Comparison of ENCODE assay signal across 15 mouse cellular contexts in genomic region chr7:36504010-36504875, GRCm38 (mm10).
DNase-seq lines count a peak whose midpoint lies in the region; ATAC-seq and TF ChIP-seq lines count a peak whose summit lies in the region.
"Had no signal": no experiment of that assay in that cellular context is flagged by ENCODE, and none has a peak within 500 bp of the region (broad histone marks: within the 10 kb centered on the region; RNA-seq: fewer than 3 reads in every experiment).

No protein-coding gene starts in this region.

- no peaks in the 10 kb centered on the region for H3K9me3 ChIP-seq in hindbrain, embryonic 12.5 days (replicated peaks)
- no peaks in the 10 kb centered on the region for H3K9me3 ChIP-seq in hindbrain, embryonic 11.5 days (ENCODE audit: control insufficient read depth, low read length)
- H3K9me3 ChIP-seq in forebrain, embryonic 14.5 days (replicated peaks; ENCODE audit: control insufficient read depth, low read length) = no peaks in the 10 kb centered on the region
- no peaks in the 10 kb centered on the region for H3K9me3 ChIP-seq in midbrain, embryonic 16.5 days (replicated peaks; ENCODE audit: control insufficient read depth, low read length, poor library complexity, severe bottlenecking)
- H3K9me3 ChIP-seq in liver, postnatal 0 days (ENCODE audit: low read length) = no peaks in the 10 kb centered on the region
- H3K9me3 ChIP-seq: heart, embryonic 13.5 days had no signal

- TF ChIP-seq CTCF in brain, embryonic 14.5 days (IDR thresholded peaks at IDR 0.05; ENCODE audit: borderline replicate concordance, extremely low read depth, insufficient read depth, insufficient read length) = no peak
- TF ChIP-seq CTCF in liver, postnatal 0 days (IDR thresholded peaks at IDR 0.05; ENCODE audit: low read depth) = no peak

- ATAC-seq in hindbrain, embryonic 12.5 days (ENCODE audit: low FRiP score) = peak; percentile 78
- ATAC-seq in hindbrain, embryonic 11.5 days (ENCODE audit: low FRiP score) = no peak
- ATAC-seq in forebrain, embryonic 14.5 days = peak; percentile 93
- peak; percentile 80 for ATAC-seq in midbrain, embryonic 16.5 days
- ATAC-seq in erythroblast, adult 5-6 weeks (replicated peaks; ENCODE audit: low FRiP score, poor library complexity, severe bottlenecking) = no peak
- ATAC-seq in liver, postnatal 0 days = no peak

- H3K27ac ChIP-seq in hindbrain, embryonic 12.5 days = no peak overlapping the region
- no peak overlapping the region for H3K27ac ChIP-seq in hindbrain, embryonic 11.5 days (ENCODE audit: low read depth, low read length)
- peak overlapping the region; percentile 89 for H3K27ac ChIP-seq in forebrain, embryonic 14.5 days (ENCODE audit: low read depth, low read length)
- H3K27ac ChIP-seq in midbrain, embryonic 16.5 days (ENCODE audit: low read length) = no peak overlapping the region
- H3K27ac ChIP-seq in liver, postnatal 0 days (ENCODE audit: low read depth) = no peak overlapping the region
- H3K27ac ChIP-seq: heart, embryonic 13.5 days had no signal

- no peak overlapping the region for H3K9ac ChIP-seq in hindbrain, embryonic 12.5 days
- H3K9ac ChIP-seq in hindbrain, embryonic 11.5 days (ENCODE audit: low read depth, low read length) = no peak overlapping the region
- H3K9ac ChIP-seq in forebrain, embryonic 14.5 days (ENCODE audit: low read length) = no peak overlapping the region
- no peak overlapping the region for H3K9ac ChIP-seq in midbrain, embryonic 16.5 days (ENCODE audit: low read depth, low read length)
- no peak overlapping the region for H3K9ac ChIP-seq in liver, postnatal 0 days (replicated peaks)
- H3K9ac ChIP-seq: heart, embryonic 13.5 days had no signal

- TF ChIP-seq EP300 in liver, postnatal 0 days (IDR thresholded peaks at IDR 0.05; ENCODE audit: low read depth) = no peak

- H3K36me3 ChIP-seq in hindbrain, embryonic 12.5 days = no peaks in the 10 kb centered on the region
- no peaks in the 10 kb centered on the region for H3K36me3 ChIP-seq in hindbrain, embryonic 11.5 days (ENCODE audit: control insufficient read depth, insufficient read depth, low read length)
- no peaks in the 10 kb centered on the region for H3K36me3 ChIP-seq in forebrain, embryonic 14.5 days (ENCODE audit: control insufficient read depth, insufficient read depth, low read length)
- H3K36me3 ChIP-seq in midbrain, embryonic 16.5 days (ENCODE audit: control insufficient read depth, insufficient read depth, low read length) = no peaks in the 10 kb centered on the region
- no peaks in the 10 kb centered on the region for H3K36me3 ChIP-seq in liver, postnatal 0 days (replicated peaks; ENCODE audit: insufficient read depth, low read length)
- H3K36me3 ChIP-seq: heart, embryonic 13.5 days had no signal

- H3K4me3 ChIP-seq in hindbrain, embryonic 12.5 days = no peak overlapping the region
- no peak overlapping the region for H3K4me3 ChIP-seq in hindbrain, embryonic 11.5 days (ENCODE audit: low read depth, low read length)
- H3K4me3 ChIP-seq in forebrain, embryonic 14.5 days (ENCODE audit: low read depth, low read length) = no peak overlapping the region
- H3K4me3 ChIP-seq in midbrain, embryonic 16.5 days (ENCODE audit: low read depth, low read length) = no peak overlapping the region
- no peak overlapping the region for H3K4me3 ChIP-seq in liver, postnatal 0 days (ENCODE audit: low read depth, low read length)
- H3K4me3 ChIP-seq: heart, embryonic 13.5 days; megakaryocyte, embryonic 14.5 days had no signal

- H3K27me3 ChIP-seq in hindbrain, embryonic 12.5 days = no peaks in the 10 kb centered on the region
- H3K27me3 ChIP-seq in hindbrain, embryonic 11.5 days (ENCODE audit: control insufficient read depth, insufficient read depth, low read length) = no peaks in the 10 kb centered on the region
- no peaks in the 10 kb centered on the region; the same call in 1 of the 2 replicates for H3K27me3 ChIP-seq in forebrain, embryonic 14.5 days (replicated peaks; ENCODE audit: control insufficient read depth, insufficient read depth, low read length)
- no peaks in the 10 kb centered on the region for H3K27me3 ChIP-seq in midbrain, embryonic 16.5 days (ENCODE audit: control insufficient read depth, insufficient read depth, low read depth, low read length)
- H3K27me3 ChIP-seq in liver, postnatal 0 days (ENCODE audit: insufficient read depth, low read length) = no peaks in the 10 kb centered on the region
- H3K27me3 ChIP-seq: megakaryocyte, embryonic 14.5 days had no signal

- no peak for DNase-seq in hindbrain, embryonic 11.5 days (ENCODE audit: low spot score)
- peak; percentile 93 for DNase-seq in brain, embryonic 14.5 days (ENCODE audit: low read depth)
- peak; percentile 91 for DNase-seq in forebrain, embryonic 14.5 days (ENCODE audit: low spot score)
- no peak for DNase-seq in urinary bladder, postnatal 36 days (ENCODE audit: low spot score in 2 of 2)
- no peak for DNase-seq in liver, postnatal 0 days
- DNase-seq: adrenal gland, adult 8-10 months; gastrocnemius, postnatal 14 days; layer of hippocampus, adult 9-11 months; thymus, adult 18-20 months had no signal

- TF ChIP-seq POLR2A in brain, embryonic 14.5 days (IDR thresholded peaks at IDR 0.05; ENCODE audit: borderline replicate concordance, extremely low read depth, insufficient read depth, insufficient read length, poor library complexity, severe bottlenecking) = no peak

- no peak overlapping the region for H3K4me2 ChIP-seq in hindbrain, embryonic 12.5 days (replicated peaks)
- no peak overlapping the region for H3K4me2 ChIP-seq in hindbrain, embryonic 11.5 days (replicated peaks; ENCODE audit: low read depth, low read length)
- peak overlapping the region; percentile 24; the same call in 1 of the 2 replicates for H3K4me2 ChIP-seq in forebrain, embryonic 14.5 days (ENCODE audit: low read length)
- H3K4me2 ChIP-seq in midbrain, embryonic 16.5 days (ENCODE audit: low read length) = no peak overlapping the region
- H3K4me2 ChIP-seq in liver, postnatal 0 days (ENCODE audit: low read depth, low read length) = no peak overlapping the region
- H3K4me2 ChIP-seq: heart, embryonic 13.5 days; liver, embryonic 11.5 days had no signal

- 66% methylated on average over 15 of the region's 15 CpGs for WGBS in hindbrain, embryonic 12.5 days
- 71% methylated on average over 15 of the region's 15 CpGs for WGBS in hindbrain, embryonic 11.5 days
- 16% methylated on average over 15 of the region's 15 CpGs for WGBS in forebrain, embryonic 14.5 days
- WGBS in midbrain, embryonic 16.5 days = 40% methylated on average over 15 of the region's 15 CpGs
- WGBS in liver, postnatal 0 days (ENCODE audit: insufficient replicate concordance) = 63% methylated on average over 15 of the region's 15 CpGs

- no peaks in the 10 kb centered on the region for H3K4me1 ChIP-seq in hindbrain, embryonic 12.5 days
- H3K4me1 ChIP-seq in hindbrain, embryonic 11.5 days (replicated peaks; ENCODE audit: control insufficient read depth, insufficient read depth, low read length) = no peaks in the 10 kb centered on the region
- H3K4me1 ChIP-seq in forebrain, embryonic 14.5 days (ENCODE audit: control insufficient read depth, insufficient read depth, low read length) = peaks cover 17% of the 10 kb centered on the region
- peaks cover 7% of the 10 kb centered on the region for H3K4me1 ChIP-seq in midbrain, embryonic 16.5 days (ENCODE audit: control insufficient read depth, insufficient read depth, low read length)
- no peaks in the 10 kb centered on the region for H3K4me1 ChIP-seq in liver, postnatal 0 days (ENCODE audit: insufficient read depth)
- H3K4me1 ChIP-seq: megakaryocyte, embryonic 14.5 days had no signal

Comparison
In these comparisons a context has a peak if more than half of its experiments do, and no peak if none do; other contexts are left out.
1. ATAC-seq: peak in hindbrain, embryonic 12.5 days (single experiment), forebrain, embryonic 14.5 days (single experiment) and midbrain, embryonic 16.5 days (single experiment); none in hindbrain, embryonic 11.5 days (single experiment), erythroblast, adult 5-6 weeks (single experiment) and liver, postnatal 0 days (single experiment).
2. DNase-seq: peak in brain, embryonic 14.5 days (single experiment) and forebrain, embryonic 14.5 days (single experiment); none in hindbrain, embryonic 11.5 days (single experiment), urinary bladder, postnatal 36 days (0 of 2) and liver, postnatal 0 days (single experiment).